Mouse (Mus musculus) T-helper 17 cell (primary cell): ENCODE measurements around the gene Znrf3.

Source experiments
- in situ Hi-C, 2 experiments: fragments of 300-600 bp; cut with MboI, MseI; formaldehyde crosslinking; loops; 1 replicate in 1 of 2; 2 replicates in 1 of 2; pipeline ENCODE4 v1.15.1; 2025; ENCODE audit warnings: high pct_unique_total_duplicates in 2 of 2

Gene Znrf3

GRCm38 (mm10) chr11:5404180-5404579 lies 40.5 kb downstream of the Znrf3 start:
- in situ Hi-C loops = loop anchor here in 1 of 2 experiments (5.0 kb wide), 1 partner anchor 112 kb away; no protein-coding TSS in a partner anchor

DNA sequence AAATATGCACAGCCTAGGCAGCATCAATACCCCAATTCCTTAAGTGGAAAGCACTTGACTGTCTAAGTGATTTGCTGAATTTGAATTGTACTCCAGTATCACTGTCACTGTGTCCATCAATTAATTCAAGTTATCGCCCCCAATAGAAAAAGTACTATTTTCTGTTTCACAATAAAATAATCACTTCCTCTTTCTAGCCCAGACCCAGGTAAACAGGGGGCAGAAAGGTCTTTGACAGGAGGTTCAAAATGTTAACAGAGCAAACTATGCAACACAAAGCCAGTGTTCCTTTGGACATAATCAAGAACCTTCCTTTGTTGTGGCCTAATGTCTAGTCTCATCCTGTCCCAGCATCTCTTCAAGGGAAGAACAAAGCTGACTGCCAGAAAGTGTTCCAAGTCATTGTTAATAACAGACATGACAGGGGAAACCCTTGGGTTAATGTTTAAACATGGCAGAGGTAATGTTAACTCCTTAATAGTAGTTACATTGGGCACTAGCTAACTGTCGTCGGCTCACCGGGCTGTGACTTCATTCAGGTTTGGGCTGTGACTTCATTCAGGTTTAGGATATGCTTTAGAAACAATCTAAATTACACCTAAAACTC lies 42.4 kb downstream of the Znrf3 start:
- in situ Hi-C loops = loop anchor here in 1 of 2 experiments (5.0 kb wide), 1 partner anchor 110 kb away; no protein-coding TSS in a partner anchor

DNA sequence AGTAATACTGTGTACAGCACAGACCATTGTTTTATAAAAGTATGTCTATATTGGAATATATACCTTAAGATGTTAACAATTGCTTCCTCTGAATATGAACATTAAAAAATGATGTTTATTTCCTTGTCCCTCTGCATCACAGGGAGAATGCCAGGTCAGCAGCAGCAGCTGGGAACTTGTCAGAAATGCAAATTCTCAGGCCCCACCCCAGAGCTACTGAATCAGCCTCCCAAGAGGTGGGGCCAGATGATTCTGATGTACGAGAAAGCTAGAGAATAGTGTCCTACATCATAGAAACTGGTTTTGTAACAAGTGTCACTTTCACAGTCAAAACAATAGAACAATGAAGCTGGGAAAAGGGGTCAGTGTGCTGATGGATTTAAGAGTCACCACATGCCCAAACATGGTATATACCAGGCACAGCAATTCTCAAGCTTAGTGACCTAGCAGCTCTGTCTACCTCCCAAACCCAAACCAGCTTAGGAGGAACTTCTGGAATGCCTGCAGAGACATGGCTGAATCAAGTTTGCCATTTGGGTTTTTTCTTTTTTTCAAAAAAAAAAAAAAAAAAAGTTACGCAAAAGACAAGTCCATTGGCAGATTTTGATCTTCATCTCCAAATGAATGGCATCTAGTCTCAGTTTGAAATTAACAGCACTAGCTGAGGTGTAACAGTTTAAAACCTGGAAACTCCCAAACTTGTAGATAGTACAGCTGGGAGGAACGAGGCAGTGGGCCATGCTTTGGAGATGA lies 46.2 kb downstream of the Znrf3 start:
- in situ Hi-C loops = no loop called here

- in situ Hi-C loops = no loop called here
Observed at GRCm38 (mm10) chr11:5390969-5391831, 53.4 kb downstream of the Znrf3 start.

DNA sequence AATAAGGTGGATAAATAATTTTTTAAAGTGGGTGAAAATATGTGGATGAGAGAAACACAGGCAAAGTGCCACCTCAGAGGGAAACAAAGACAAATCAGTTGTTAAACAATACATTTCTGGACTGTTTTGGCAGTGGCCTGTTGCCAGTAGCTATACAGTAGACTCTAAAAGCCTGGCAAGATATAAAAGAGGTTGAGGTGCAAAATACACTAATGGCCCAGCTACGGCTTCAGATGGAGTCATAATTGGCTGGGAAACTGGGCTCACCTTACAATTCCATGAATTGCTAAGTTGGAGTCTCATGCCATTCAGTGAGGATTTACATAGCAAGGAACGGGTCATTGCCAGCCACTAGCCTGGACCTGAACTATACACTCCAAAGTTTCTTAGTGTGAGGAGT lies 62.0 kb downstream of the Znrf3 start:
- in situ Hi-C loops = loop anchor here in 1 of 2 experiments (5.0 kb wide), 1 partner anchor 90 kb away; no protein-coding TSS in a partner anchor

DNA sequence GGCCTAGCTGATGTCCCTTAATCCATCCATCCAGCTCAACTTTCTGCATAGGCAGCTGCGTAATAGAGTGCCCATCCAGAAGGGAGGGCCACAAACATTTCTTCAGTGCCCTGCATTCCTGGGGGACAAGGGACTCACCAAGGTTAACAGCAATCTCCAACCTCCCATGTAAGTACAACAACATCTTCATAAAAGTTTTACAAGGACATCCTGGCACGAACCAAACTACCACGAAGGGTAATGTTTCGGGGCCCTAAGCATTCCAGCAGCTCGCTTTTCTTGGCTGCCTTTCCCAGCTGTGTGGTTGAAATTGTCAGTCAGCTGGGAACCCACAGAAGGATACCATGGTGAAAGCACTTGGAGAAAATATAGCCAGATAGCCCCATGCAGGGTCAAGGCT lies 63.4 kb downstream of the Znrf3 start:
- in situ Hi-C loops = loop anchor here in 1 of 2 experiments (5.0 kb wide), 1 partner anchor 89 kb away; no protein-coding TSS in a partner anchor

GRCm38 (mm10) chr11:5380275-5380674 lies 64.4 kb downstream of the Znrf3 start:
- in situ Hi-C loops = loop anchor here in 1 of 2 experiments (5.0 kb wide), 1 partner anchor 88 kb away; no protein-coding TSS in a partner anchor

- in situ Hi-C loops = no loop called here
Observed at GRCm38 (mm10) chr11:5369176-5369575, 75.5 kb downstream of the Znrf3 start.

- in situ Hi-C loops = no loop called here
Observed at GRCm38 (mm10) chr11:5368492-5368891, 76.2 kb downstream of the Znrf3 start.

DNA sequence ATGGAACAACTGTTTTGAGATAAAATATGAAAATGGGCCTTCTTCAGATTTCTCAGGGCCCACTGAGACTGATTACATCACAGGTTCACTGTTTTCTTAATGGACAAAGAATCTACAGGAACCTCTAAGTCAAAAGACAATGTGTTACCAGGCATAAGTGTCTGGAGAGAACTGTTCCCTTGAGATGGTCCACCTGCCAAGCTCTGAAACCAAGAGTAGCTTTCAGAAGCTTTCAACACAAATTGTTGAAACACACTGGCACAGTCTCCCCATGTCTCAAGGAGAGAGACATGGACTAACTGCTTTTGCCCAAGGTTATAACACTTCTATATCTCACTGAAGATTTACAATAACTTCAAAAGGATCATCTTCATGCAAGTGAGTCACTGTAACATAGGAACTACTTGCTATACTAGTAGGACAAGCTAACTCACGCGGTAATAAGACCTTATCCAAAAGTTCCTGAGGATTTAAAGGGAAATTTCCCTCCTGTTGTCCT lies 89.3 kb downstream of the Znrf3 start:
- in situ Hi-C loops = loop anchor here in 1 of 2 experiments (10.0 kb wide), 1 partner anchor 59 kb away; no protein-coding TSS in a partner anchor

DNA sequence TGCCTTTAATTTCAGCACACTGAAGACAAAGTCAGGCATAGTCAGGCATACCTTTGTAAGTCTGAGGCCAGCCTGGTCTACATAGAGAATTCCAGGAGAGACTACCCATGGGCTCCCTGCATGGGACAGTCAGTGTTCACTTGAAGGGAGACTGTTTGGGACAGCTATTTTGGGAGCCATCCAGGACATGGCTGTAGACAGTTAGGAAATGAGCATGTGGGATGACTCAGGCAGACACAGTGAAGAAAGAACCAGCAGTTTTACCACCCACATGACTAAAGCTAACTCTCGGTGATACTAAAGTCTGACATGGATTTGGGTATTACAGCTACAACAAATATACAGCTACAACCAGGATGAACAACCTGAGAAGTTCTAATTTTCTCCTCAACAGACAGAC lies 89.9 kb downstream of the Znrf3 start:
- in situ Hi-C loops = loop anchor here (5.0 to 10.0 kb wide), 2 partner anchors 60 to 73 kb away; no protein-coding TSS in a partner anchor

DNA sequence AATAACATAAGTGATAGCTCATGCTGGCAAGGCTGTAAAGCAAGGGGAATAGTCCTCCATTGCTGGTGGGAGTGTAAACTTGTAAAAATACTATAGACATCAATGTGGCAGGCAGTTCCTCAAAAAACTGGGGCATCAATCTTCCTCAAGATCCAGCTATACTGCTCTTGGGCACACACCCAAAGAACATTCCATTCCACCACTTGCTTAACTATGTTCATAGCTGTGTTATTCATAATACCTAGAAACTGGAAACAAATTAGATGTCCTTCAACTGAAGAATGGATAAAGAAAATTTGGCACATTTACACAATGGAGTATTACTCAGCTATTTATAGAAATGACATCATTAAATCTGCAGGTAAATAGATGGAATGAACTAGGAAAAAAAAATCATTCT lies 91.6 kb downstream of the Znrf3 start:
- in situ Hi-C loops = loop anchor here (5.0 to 10.0 kb wide), 2 partner anchors 62 to 74 kb away; no protein-coding TSS in a partner anchor

GRCm38 (mm10) chr11:5349483-5349882 lies 95.2 kb downstream of the Znrf3 start:
- in situ Hi-C loops = no loop called here

DNA sequence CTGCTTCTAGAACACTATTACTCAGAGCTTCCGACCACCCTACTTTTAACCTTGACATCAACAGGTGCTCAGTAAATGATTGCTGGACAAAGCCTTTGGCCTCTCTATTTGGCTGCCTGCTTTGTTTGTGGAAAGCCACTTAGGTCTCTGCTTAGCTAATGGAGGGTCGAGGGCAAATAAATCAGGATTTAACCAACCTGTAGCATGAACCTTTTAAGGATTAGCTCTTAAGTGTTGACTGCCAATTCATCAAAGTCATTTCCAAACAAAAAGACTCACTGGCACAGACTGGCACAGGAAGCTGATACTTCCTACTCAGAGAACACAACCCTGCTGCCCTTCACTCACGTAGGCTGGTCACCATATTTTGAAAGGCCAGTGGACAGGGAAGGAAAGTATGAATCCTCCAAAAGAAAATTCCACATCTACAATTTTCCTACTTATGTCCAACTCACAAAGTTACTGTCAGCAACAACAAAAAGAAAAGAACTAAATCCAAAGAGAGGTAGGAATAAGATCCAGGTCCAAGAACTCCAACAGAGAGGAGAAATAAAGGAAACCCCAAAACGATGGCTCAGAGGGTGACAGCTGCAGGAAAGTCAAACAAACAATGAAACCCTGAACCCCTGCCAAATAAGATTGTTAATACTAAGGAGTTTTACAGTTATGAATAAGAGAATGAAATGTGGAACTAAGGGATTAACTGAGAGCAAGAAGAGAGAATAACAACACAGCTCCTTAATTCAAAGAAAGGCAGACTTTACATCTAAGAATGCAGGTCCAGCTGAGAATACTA lies 97.6 kb downstream of the Znrf3 start:
- in situ Hi-C loops = no loop called here

GRCm38 (mm10) chr11:5343748-5344147 lies 100.9 kb downstream of the Znrf3 start:
- in situ Hi-C loops = no loop called here

DNA sequence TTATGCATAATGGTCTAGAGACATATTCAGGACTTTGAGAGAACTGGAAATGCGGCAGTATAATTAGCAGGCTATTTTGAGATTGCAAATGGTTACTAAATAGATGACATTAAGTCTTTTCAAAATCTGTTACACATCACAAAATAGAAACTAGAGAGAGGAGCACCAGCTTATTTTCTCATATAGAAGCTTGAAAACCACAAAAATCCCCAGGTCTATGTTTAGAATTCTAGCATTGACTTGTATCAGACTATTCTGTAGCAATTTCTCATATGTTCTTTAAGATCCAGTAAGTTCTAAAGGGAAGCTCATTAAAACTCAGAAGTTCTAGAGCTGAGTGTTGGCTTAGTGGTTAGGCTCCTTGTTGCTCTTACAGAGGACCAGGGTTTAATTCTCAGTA lies 104.9 kb downstream of the Znrf3 start:
- in situ Hi-C loops = loop anchor here in 1 of 2 experiments (10.0 kb wide), 2 partner anchors 425 to 955 kb away; partner anchors contain the start of gene Ogdh

GRCm38 (mm10) chr11:5336852-5337251 lies 107.8 kb downstream of the Znrf3 start:
- in situ Hi-C loops = loop anchor here in 1 of 2 experiments (10.0 kb wide), 2 partner anchors 422 to 958 kb away; partner anchors contain the start of gene Ogdh

DNA sequence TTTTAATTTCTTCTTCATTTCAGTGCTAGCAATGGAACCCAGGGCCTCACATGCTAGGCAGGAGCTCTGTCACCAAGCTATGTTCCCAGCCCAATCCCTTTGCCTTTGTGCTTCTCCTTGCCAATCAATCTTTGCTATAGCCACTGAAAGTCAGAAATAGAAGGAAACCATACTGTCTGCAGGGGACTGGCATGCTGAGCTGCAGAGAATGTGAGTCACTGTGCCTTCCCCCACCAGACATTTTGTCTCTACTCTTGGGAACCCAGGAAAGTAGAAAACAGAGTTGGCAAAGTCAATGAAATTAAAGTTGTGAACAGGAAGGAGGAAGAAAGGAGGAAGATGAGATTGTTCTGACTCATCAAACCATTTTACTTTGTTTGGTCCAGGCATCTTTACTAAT lies 108.4 kb downstream of the Znrf3 start:
- in situ Hi-C loops = loop anchor here in 1 of 2 experiments (10.0 kb wide), 2 partner anchors 421 to 959 kb away; partner anchors contain the start of gene Ogdh

DNA sequence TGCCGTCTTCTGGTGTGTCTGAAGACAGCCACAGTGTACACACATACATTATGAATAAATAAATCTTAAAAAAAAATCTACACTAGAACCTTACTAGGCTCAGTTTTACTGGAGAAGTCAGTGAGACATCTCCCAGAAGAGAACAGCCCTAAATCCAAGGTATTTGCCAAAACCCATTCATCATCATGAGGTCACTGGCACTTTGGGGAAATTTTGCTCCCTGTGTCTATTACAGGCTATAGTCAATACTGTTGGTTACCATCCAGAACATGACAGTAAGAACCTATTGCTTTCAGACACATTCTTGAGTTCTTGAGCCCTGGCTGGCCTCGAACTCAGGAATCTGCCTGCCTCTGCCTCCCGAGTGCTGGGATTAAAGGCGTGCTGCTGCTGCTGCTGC lies 113.8 kb downstream of the Znrf3 start:
- in situ Hi-C loops = loop anchor here in 1 of 2 experiments (5.0 to 10.0 kb wide), 3 partner anchors 39 to 964 kb away; partner anchors contain the start of gene Ogdh

- in situ Hi-C loops = no loop called here
Observed at GRCm38 (mm10) chr11:5327693-5328092, 117.0 kb downstream of the Znrf3 start.
